Mouse (Mus musculus) embryo, embryonic 11 days (tissue): ENCODE measurements at regions not wholly inside any gene's neighbourhood (a gene's known extent, or its start where the extent isn't known, plus 50 kb on each side); places are given as distances from the start of the nearest gene placed in this dataset.

Source experiments
- DNase-seq: peaks from one replicate; pipeline ENCODE4 v3.0.0-alpha.2; 2015

DNA sequence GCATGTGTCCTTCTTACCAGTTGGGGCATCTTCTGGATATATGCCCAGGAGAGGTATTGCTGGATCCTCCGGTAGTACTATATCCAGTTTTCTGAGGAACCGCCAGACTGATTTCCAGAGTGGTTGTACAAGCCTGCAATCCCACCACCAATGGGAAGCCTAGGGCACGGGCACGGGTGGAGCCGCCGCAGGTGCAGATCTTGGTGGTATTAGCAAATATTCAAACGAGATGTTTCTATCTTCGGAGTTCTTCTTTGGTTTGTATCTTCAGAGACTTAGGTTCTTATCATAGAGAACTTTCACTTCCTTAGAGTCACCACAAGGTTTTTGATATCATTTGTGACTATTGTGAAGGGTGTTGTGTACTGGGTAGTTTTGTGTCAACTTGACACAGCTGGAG is 103.1 kb downstream of the Btbd35f12 start:
- DNase-seq: peak; percentile 39
